Mouse (Mus musculus) liver, adult 2 months (tissue): ENCODE data around the gene 0610040J01Rik.

Experiments used
- CTCF ChIP-seq: fragments of 200-500 bp; IDR thresholded peaks from 2 replicates; pipeline ENCODE4 v1.5.1; 2011; ENCODE audit warnings: low read depth, low read length, control low read depth
- POLR2A ChIP-seq: fragments of 200-500 bp; IDR thresholded peaks from 2 replicates; pipeline ENCODE4 v1.6.1; 2011; ENCODE audit warnings: low read length, control low read depth; ENCODE audit not compliant: insufficient read depth; ENCODE audit errors: extremely low read depth

GRCm38 (mm10) chr5:63821176-63821575, 9.0 kb downstream of the 0610040J01Rik start:
- TF ChIP-seq CTCF (peak; percentile 56), POLR2A (no peak)
